Mouse (Mus musculus): ENCODE data around the gene Bcam.

The Bcam gene

GRCm38 (mm10) chr7:19750217-19751069 is 20.4 kb downstream of the Bcam start, which contains the start of gene Nectin2:
Nectin2 (minus strand) TSS chr7:19750483.
- CTCF ChIA-PET, result interaction anchor here (0.5 to 4.3 kb wide), 44 partner anchors 9 to 846 kb away, joined by 3 to 41 read pairs (median 4); partner anchors contain the start of genes Bcam (in 1 of the 4), Cblc (in 1 of the 4) and Tomm40 (in 1 of the 4)
- POLR2A ChIA-PET, result interaction anchor here in 3 of 4 experiments (0.6 to 7.0 kb wide), 27 partner anchors 9 to 547 kb away, joined by 3 to 63 read pairs (median 4); partner anchors contain the start of genes Bcam (in 2 of the 3) and Apoe (in 1 of the 3)

GRCm38 (mm10) chr7:19749389-19750216 is 21.2 kb downstream of the Bcam start:
- CTCF ChIA-PET, result interaction anchor here (0.5 to 4.3 kb wide), 43 partner anchors 9 to 458 kb away, joined by 3 to 41 read pairs (median 4); partner anchors contain the start of genes Tomm40 (in 2 of the 4), Cblc (in 1 of the 4) and Exoc3l2 (in 1 of the 4)
- POLR2A ChIA-PET, result interaction anchor here (0.5 to 2.6 kb wide), 42 partner anchors 8 to 323 kb away, joined by 3 to 29 read pairs (median 4); partner anchors contain the start of genes Apoe (in 3 of the 4), Bcam (in 2 of the 4), Clptm1 (in 1 of the 4) and Tomm40 (in 1 of the 4)

GRCm38 (mm10) chr7:19748219-19749195 is 22.3 kb downstream of the Bcam start:
- ChIA-PET CTCF (interaction anchor here (0.5 to 3.4 kb wide), 33 partner anchors 8 to 457 kb away, joined by 3 to 41 read pairs (median 4); partner anchors contain the start of genes Tomm40 (in 2 of the 4), Cblc (in 1 of the 4) and Exoc3l2 (in 1 of the 4)), POLR2A (interaction anchor here in 3 of 4 experiments (0.6 to 2.6 kb wide), 40 partner anchors 8 to 162 kb away, joined by 3 to 29 read pairs (median 4); partner anchors contain the start of genes Apoe (in 2 of the 3), Bcam (in 2 of the 3), Apoc1 (in 1 of the 3) and Clptm1 (in 1 of the 3))

GRCm38 (mm10) chr7:19747420-19748218 is 23.2 kb downstream of the Bcam start:
- CTCF ChIA-PET, result interaction anchor here in 3 of 4 experiments (0.7 to 2.1 kb wide), 3 partner anchors 53 to 154 kb away, joined by 3 to 17 read pairs (median 4); no protein-coding TSS in a partner anchor
- POLR2A ChIA-PET, result interaction anchor here in 2 of 4 experiments (0.6 to 2.6 kb wide), 16 partner anchors 12 to 161 kb away, joined by 3 to 23 read pairs (median 5); partner anchors contain the start of genes Bcam (in 2 of the 2), Apoc1 (in 1 of the 2), Apoe (in 1 of the 2) and Clptm1 (in 1 of the 2)

- ChIA-PET CTCF (interaction anchor here in 1 of 4 experiments (0.8 kb wide), 1 partner anchor 223 kb away, joined by 4 read pairs; no protein-coding TSS in a partner anchor), POLR2A (interaction anchor here in 2 of 4 experiments (0.6 to 7.3 kb wide), 4 partner anchors 24 to 72 kb away, joined by 3 to 70 read pairs (median 5); partner anchors contain the start of genes Apoe (in 1 of the 2) and Bcam (in 1 of the 2))
These were observed 24.2 kb downstream of the Bcam start for GRCm38 (mm10) chr7:19746426-19747201.

GRCm38 (mm10) chr7:19745971-19746370 is 24.8 kb downstream of the Bcam start:
- CTCF ChIA-PET, result interaction anchor here in 1 of 4 experiments (0.8 kb wide), 1 partner anchor 223 kb away, joined by 4 read pairs; no protein-coding TSS in a partner anchor
- POLR2A ChIA-PET, result interaction anchor here in 2 of 4 experiments (1.4 to 7.3 kb wide), 3 partner anchors 14 to 78 kb away, joined by 5 to 70 read pairs (median 6); partner anchors contain the start of gene Apoe (in 1 of the 2)

GRCm38 (mm10) chr7:19744590-19745385 is 26.0 kb downstream of the Bcam start:
- ChIA-PET POLR2A (interaction anchor here (0.6 to 7.3 kb wide), 12 partner anchors 9 to 155 kb away, joined by 3 to 70 read pairs (median 4); partner anchors contain the start of genes Apoe (in 2 of the 4) and Tomm40 (in 1 of the 4)), CTCF (interaction anchor here in 2 of 4 experiments (0.6 to 1.0 kb wide), 3 partner anchors 11 to 172 kb away, joined by 3 read pairs; no protein-coding TSS in a partner anchor)

- POLR2A ChIA-PET, result interaction anchor here in 2 of 4 experiments (1.8 to 7.3 kb wide), 4 partner anchors 26 to 46 kb away, joined by 4 to 70 read pairs (median 54); partner anchors contain the start of genes Tomm40 (in 2 of the 2) and Apoe (in 1 of the 2)
- CTCF ChIA-PET, result interaction anchor here in 2 of 4 experiments (1.0 to 1.3 kb wide), 2 partner anchors 75 to 384 kb away, joined by 3 to 4 read pairs; no protein-coding TSS in a partner anchor
These were observed 27.0 kb downstream of the Bcam start for GRCm38 (mm10) chr7:19743791-19744190.

- CTCF ChIA-PET, result interaction anchor here in 3 of 4 experiments (0.6 to 2.6 kb wide), 15 partner anchors 11 to 153 kb away, joined by 3 to 41 read pairs (median 6); partner anchors contain the start of gene Tomm40 (in 1 of the 3)
- POLR2A ChIA-PET, result interaction anchor here (0.7 to 7.3 kb wide), 38 partner anchors 8 to 379 kb away, joined by 3 to 70 read pairs (median 7); partner anchors contain the start of genes Apoe (in 2 of the 4), Nectin2 (in 2 of the 4), Tomm40 (in 2 of the 4) and Apoc1 (in 1 of the 4)
These were observed 28.3 kb downstream of the Bcam start for GRCm38 (mm10) chr7:19742468-19742867.

- ChIA-PET CTCF (interaction anchor here (0.5 to 3.2 kb wide), 51 partner anchors 8 to 336 kb away, joined by 3 to 41 read pairs (median 4); partner anchors contain the start of genes Cblc (in 3 of the 4), Bcam (in 2 of the 4), Nectin2 (in 2 of the 4) and Tomm40 (in 2 of the 4)), POLR2A (interaction anchor here (0.5 to 7.3 kb wide), 92 partner anchors 8 to 857 kb away, joined by 3 to 70 read pairs (median 5); partner anchors contain the start of genes Apoe (in 3 of the 4), Bcam (in 3 of the 4), Tomm40 (in 3 of the 4) and Bcl3 (in 2 of the 4))
These were observed 29.3 kb downstream of the Bcam start for GRCm38 (mm10) chr7:19741329-19742031.

GRCm38 (mm10) chr7:19740269-19740668 is 30.5 kb downstream of the Bcam start:
- CTCF ChIA-PET, result interaction anchor here (0.6 to 3.2 kb wide), 51 partner anchors 9 to 378 kb away, joined by 3 to 41 read pairs (median 4); partner anchors contain the start of genes Bcam (in 2 of the 4), Cblc (in 2 of the 4), Nectin2 (in 2 of the 4) and Apoe (in 1 of the 4)
- POLR2A ChIA-PET, result interaction anchor here in 3 of 4 experiments (0.6 to 7.3 kb wide), 36 partner anchors 9 to 167 kb away, joined by 3 to 70 read pairs (median 8); partner anchors contain the start of genes Apoe (in 2 of the 3), Bcam (in 2 of the 3), Tomm40 (in 2 of the 3) and Nectin2 (in 1 of the 3)

GRCm38 (mm10) chr7:19738771-19739170 is 32.0 kb downstream of the Bcam start:
- ChIA-PET POLR2A (interaction anchor here in 2 of 4 experiments (1.3 to 6.3 kb wide), 4 partner anchors 22 to 52 kb away, joined by 3 to 50 read pairs (median 12); partner anchors contain the start of gene Tomm40 (in 1 of the 2)), CTCF (interaction anchor here in 1 of 4 experiments (3.2 kb wide), 1 partner anchor 11 kb away, joined by 10 read pairs; no protein-coding TSS in a partner anchor)

Data from embryonic stem cell, embryonic (primary cell).